ENCODE assay signal across 18 mouse cellular contexts in genomic region chr5:13636237-13636636, GRCm38 (mm10).
DNase-seq lines count a peak whose midpoint lies in the region; ATAC-seq and TF ChIP-seq lines count a peak whose summit lies in the region.
"Had no signal": no experiment of that assay in that cellular context is flagged by ENCODE, and none has a peak within 500 bp of the region (broad histone marks: within the 10 kb centered on the region; RNA-seq: fewer than 3 reads in every experiment).

No protein-coding gene starts in this region.

- H3K4me3 ChIP-seq in forebrain, embryonic 15.5 days, result no peak overlapping the region
- H3K4me3 ChIP-seq in forebrain, embryonic 12.5 days (replicated peaks), result no peak overlapping the region
- H3K4me3 ChIP-seq in lung, embryonic 14.5 days (ENCODE audit: low read depth, low read length), result no peak overlapping the region
- no peak overlapping the region for H3K4me3 ChIP-seq in forebrain, postnatal 0 days (ENCODE audit: low read depth, low read length)
- H3K4me3 ChIP-seq: embryonic facial prominence, embryonic 12.5 days; gastrocnemius, adult 2 months; heart, embryonic 13.5 days; hindbrain, embryonic 15.5 days had no signal

- H3K9ac ChIP-seq in forebrain, embryonic 15.5 days (replicated peaks), result no peak overlapping the region
- H3K9ac ChIP-seq in forebrain, embryonic 12.5 days, result no peak overlapping the region
- H3K9ac ChIP-seq in lung, embryonic 14.5 days, result no peak overlapping the region
- H3K9ac ChIP-seq in forebrain, postnatal 0 days, result no peak overlapping the region
- H3K9ac ChIP-seq: embryonic facial prominence, embryonic 12.5 days; heart, embryonic 13.5 days; hindbrain, embryonic 15.5 days had no signal

- WGBS in forebrain, embryonic 15.5 days, result 41% methylated on average over 3 of the region's 3 CpGs
- WGBS in forebrain, embryonic 12.5 days, result 67% methylated on average over 3 of the region's 3 CpGs
- WGBS in lung, embryonic 14.5 days, result 51% methylated on average over 3 of the region's 3 CpGs
- 34% methylated on average over 3 of the region's 3 CpGs for WGBS in forebrain, postnatal 0 days

- H3K36me3 ChIP-seq in forebrain, embryonic 15.5 days, result no peaks in the 10 kb centered on the region
- no peaks in the 10 kb centered on the region for H3K36me3 ChIP-seq in forebrain, embryonic 12.5 days (replicated peaks)
- H3K36me3 ChIP-seq in lung, embryonic 14.5 days (ENCODE audit: insufficient read depth), result no peaks in the 10 kb centered on the region
- H3K36me3 ChIP-seq in forebrain, postnatal 0 days (ENCODE audit: insufficient read depth), result no peaks in the 10 kb centered on the region
- H3K36me3 ChIP-seq: embryonic facial prominence, embryonic 12.5 days; heart, embryonic 13.5 days; hindbrain, embryonic 15.5 days had no signal

- H3K4me1 ChIP-seq in forebrain, embryonic 15.5 days, result peaks cover 5% of the 10 kb centered on the region; the same call in 1 of the 2 replicates
- no peaks in the 10 kb centered on the region for H3K4me1 ChIP-seq in forebrain, embryonic 12.5 days
- H3K4me1 ChIP-seq in lung, embryonic 14.5 days (ENCODE audit: insufficient read depth), result 0 out of 2 replicates have a peak, but pooled peaks cover 2% of the 10 kb centered on the region
- H3K4me1 ChIP-seq in forebrain, postnatal 0 days (ENCODE audit: insufficient read depth), result no peaks in the 10 kb centered on the region
- H3K4me1 ChIP-seq: heart, embryonic 13.5 days; hindbrain, embryonic 15.5 days had no signal

- DNase-seq in lung, embryonic 14.5 days, result peak; percentile 20
- DNase-seq in lung, postnatal 10 days, result no peak
- peak; percentile 45 for DNase-seq in forebrain, postnatal 0 days
- no peak for DNase-seq in ovary, postnatal 14 days (ENCODE audit: low spot score)
- DNase-seq: adrenal gland, adult 2 months; adrenal gland, postnatal 25 days; cerebellum, adult 2 months; cerebellum, postnatal 10 days; gastrocnemius, adult 2 months; gastrocnemius, postnatal 25 days; heart, postnatal 36 days had no signal

- H3K27ac ChIP-seq in forebrain, embryonic 15.5 days (replicated peaks), result no peak overlapping the region
- no peak overlapping the region for H3K27ac ChIP-seq in forebrain, embryonic 12.5 days
- 0 out of 2 replicates have a peak overlapping the region, but pooled peaks have one; percentile 10 for H3K27ac ChIP-seq in lung, embryonic 14.5 days (ENCODE audit: low read depth)
- no peak overlapping the region for H3K27ac ChIP-seq in forebrain, postnatal 0 days (ENCODE audit: low read depth, low read length)
- H3K27ac ChIP-seq: embryonic facial prominence, embryonic 12.5 days; gastrocnemius, adult 2 months; heart, embryonic 13.5 days; hindbrain, embryonic 15.5 days had no signal

- no peak overlapping the region for H3K4me2 ChIP-seq in forebrain, embryonic 15.5 days (replicated peaks)
- no peak overlapping the region for H3K4me2 ChIP-seq in forebrain, embryonic 12.5 days
- H3K4me2 ChIP-seq in lung, embryonic 14.5 days, result no peak overlapping the region
- no peak overlapping the region for H3K4me2 ChIP-seq in forebrain, postnatal 0 days (ENCODE audit: low read depth)
- H3K4me2 ChIP-seq: embryonic facial prominence, embryonic 12.5 days; heart, embryonic 13.5 days; hindbrain, embryonic 15.5 days had no signal

- ATAC-seq in forebrain, embryonic 15.5 days (replicated peaks), result peak; percentile 58; the same call in 1 of the 2 replicates
- no peak for ATAC-seq in forebrain, embryonic 12.5 days (ENCODE audit: low FRiP score)
- peak; percentile 47; the same call in 1 of the 2 replicates for ATAC-seq in lung, embryonic 14.5 days (ENCODE audit: insufficient read depth)
- ATAC-seq in forebrain, postnatal 0 days, result peak; percentile 92
- ATAC-seq: inflammation-experienced regulatory T-cells, adult 6 months; intestine, postnatal 0 days had no signal

- no peaks in the 10 kb centered on the region for H3K27me3 ChIP-seq in forebrain, embryonic 15.5 days
- H3K27me3 ChIP-seq in forebrain, embryonic 12.5 days, result 0 out of 2 replicates have a peak, but pooled peaks cover 5% of the 10 kb centered on the region
- H3K27me3 ChIP-seq in lung, embryonic 14.5 days (ENCODE audit: insufficient read depth, low read length), result no peaks in the 10 kb centered on the region
- no peaks in the 10 kb centered on the region for H3K27me3 ChIP-seq in forebrain, postnatal 0 days (ENCODE audit: insufficient read depth, low read length)
- H3K27me3 ChIP-seq: embryonic facial prominence, embryonic 12.5 days; heart, embryonic 13.5 days; hindbrain, embryonic 15.5 days had no signal

- H3K9me3 ChIP-seq in forebrain, embryonic 15.5 days, result no peaks in the 10 kb centered on the region
- no peaks in the 10 kb centered on the region for H3K9me3 ChIP-seq in forebrain, embryonic 12.5 days
- no peaks in the 10 kb centered on the region for H3K9me3 ChIP-seq in lung, embryonic 14.5 days (ENCODE audit: low read depth, low read length)
- no peaks in the 10 kb centered on the region for H3K9me3 ChIP-seq in forebrain, postnatal 0 days (ENCODE audit: low read length)
- H3K9me3 ChIP-seq: embryonic facial prominence, embryonic 12.5 days; heart, embryonic 13.5 days; hindbrain, embryonic 15.5 days had no signal

- TF ChIP-seq CTCF in lung, embryonic 14.5 days (IDR thresholded peaks at IDR 0.05; ENCODE audit: low read depth), result no peak
- no peak for TF ChIP-seq CTCF in forebrain, postnatal 0 days (IDR thresholded peaks at IDR 0.05; ENCODE audit: low read depth)

Comparison
In these comparisons a context has a peak if more than half of its experiments do, and no peak if none do; other contexts are left out.
1. DNase-seq: peak in lung, embryonic 14.5 days (single experiment) and forebrain, postnatal 0 days (single experiment); none in lung, postnatal 10 days (single experiment) and ovary, postnatal 14 days (single experiment).